Mouse (Mus musculus) intestine, embryonic 16.5 days (tissue): ENCODE measurements at regions not wholly inside any gene's neighbourhood (a gene's known extent, or its start where the extent isn't known, plus 50 kb on each side); places are given as distances from the start of the nearest gene placed in this dataset.

Source experiments
- ATAC-seq: fragments of 200-750 bp; cut with Nextera tagmentation; 2 replicates; pipeline ENCODE4 v1.8.0; 2017; ENCODE audit warnings: moderate TSS enrichment, moderate library complexity
- H3K27ac ChIP-seq: fragments of 300-500 bp; sonication (generic); 2 replicates; pipeline ENCODE4 v1.5.1; 2014; ENCODE audit warnings: mild to moderate bottlenecking, low read length
- H3K27me3 ChIP-seq: fragments of 300-500 bp; sonication (generic); replicated peaks from 2 replicates; pipeline ENCODE4 v1.6.1; 2014; ENCODE audit warnings: low read length, control low read depth, mixed read lengths; ENCODE audit not compliant: control insufficient read depth, insufficient read depth
- H3K36me3 ChIP-seq: fragments of 300-500 bp; sonication (generic); 2 replicates; pipeline ENCODE4 v1.6.1; 2014; ENCODE audit warnings: low read length, control low read depth; ENCODE audit not compliant: control insufficient read depth, insufficient read depth
- H3K4me1 ChIP-seq: fragments of 300-500 bp; sonication (generic); 2 replicates; pipeline ENCODE4 v1.6.1; 2014; ENCODE audit warnings: low read length, control low read depth, mixed read lengths; ENCODE audit not compliant: control insufficient read depth, insufficient read depth
- H3K4me2 ChIP-seq: fragments of 300-500 bp; sonication (generic); 2 replicates; pipeline ENCODE4 v1.6.1; 2014; ENCODE audit warnings: low read depth, low read length, control low read depth
- H3K4me3 ChIP-seq: fragments of 300-500 bp; sonication (generic); 2 replicates; pipeline ENCODE4 v1.5.1; 2014; ENCODE audit warnings: mild to moderate bottlenecking, low read length
- H3K9ac ChIP-seq: fragments of 300-500 bp; sonication (generic); 2 replicates; pipeline ENCODE4 v1.6.1; 2014; ENCODE audit warnings: low read depth, low read length
- H3K9me3 ChIP-seq: fragments of 300-500 bp; sonication (generic); 2 replicates; pipeline ENCODE4 v1.6.1; 2016; ENCODE audit warnings: low read length, control low read depth; ENCODE audit not compliant: control insufficient read depth
- WGBS: fragments of 180-500 bp; shearing (Covaris S2); extraction: QIAGEN DNeasy Blood & Tissue Kit; methylation state at CpG from one replicate; pipeline ENCODE4 v1.1.7; 2014; 5-methylcytosine and 5-hydroxymethylcytosine counted together

DNA sequence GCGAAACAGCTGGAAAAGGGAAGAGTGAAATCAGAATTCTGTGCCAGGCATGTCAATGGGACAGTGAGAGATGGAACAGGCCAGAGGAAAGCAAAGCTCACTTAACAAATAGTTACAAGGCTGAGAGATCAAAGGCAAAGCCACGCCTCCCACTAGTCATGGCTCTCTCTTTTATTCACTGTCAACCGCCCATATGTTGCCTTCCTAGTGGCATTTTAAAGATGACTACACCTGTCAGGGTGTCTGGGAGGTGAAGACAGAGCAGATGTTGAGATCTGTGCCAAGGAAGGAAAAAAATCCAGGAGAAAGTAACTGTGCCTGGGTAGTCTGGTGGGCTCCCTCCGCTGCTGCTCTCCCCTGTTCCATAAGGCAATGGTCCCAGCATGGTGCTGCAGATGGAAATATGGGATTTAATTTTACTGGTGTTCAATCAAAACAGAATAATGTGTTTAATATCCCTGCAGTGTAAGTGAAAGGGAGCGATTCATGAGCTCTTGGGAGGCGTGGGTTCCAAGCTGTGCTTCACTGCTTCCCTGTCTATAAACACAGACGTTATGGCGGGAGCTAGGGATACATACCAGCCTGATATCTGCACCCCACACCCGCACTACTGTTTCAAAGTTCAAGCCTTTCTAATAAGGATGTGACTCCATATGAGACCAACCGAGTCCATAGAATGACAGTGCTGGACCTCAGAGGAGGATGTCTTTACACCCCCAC lies 620.0 kb upstream of the Camk1g start:
- Histone ChIP-seq H3K9ac (no peak overlapping the region), H3K9me3 (no peaks in the 10 kb centered on the region), H3K4me3 (no peak overlapping the region), H3K4me1 (no peaks in the 10 kb centered on the region), H3K36me3 (no peaks in the 10 kb centered on the region), H3K27ac (no peak overlapping the region), H3K4me2 (no peak overlapping the region), H3K27me3 (no peaks in the 10 kb centered on the region)
- no peak for ATAC-seq
- WGBS = 61% methylated on average over 10 of the region's 10 CpGs

DNA sequence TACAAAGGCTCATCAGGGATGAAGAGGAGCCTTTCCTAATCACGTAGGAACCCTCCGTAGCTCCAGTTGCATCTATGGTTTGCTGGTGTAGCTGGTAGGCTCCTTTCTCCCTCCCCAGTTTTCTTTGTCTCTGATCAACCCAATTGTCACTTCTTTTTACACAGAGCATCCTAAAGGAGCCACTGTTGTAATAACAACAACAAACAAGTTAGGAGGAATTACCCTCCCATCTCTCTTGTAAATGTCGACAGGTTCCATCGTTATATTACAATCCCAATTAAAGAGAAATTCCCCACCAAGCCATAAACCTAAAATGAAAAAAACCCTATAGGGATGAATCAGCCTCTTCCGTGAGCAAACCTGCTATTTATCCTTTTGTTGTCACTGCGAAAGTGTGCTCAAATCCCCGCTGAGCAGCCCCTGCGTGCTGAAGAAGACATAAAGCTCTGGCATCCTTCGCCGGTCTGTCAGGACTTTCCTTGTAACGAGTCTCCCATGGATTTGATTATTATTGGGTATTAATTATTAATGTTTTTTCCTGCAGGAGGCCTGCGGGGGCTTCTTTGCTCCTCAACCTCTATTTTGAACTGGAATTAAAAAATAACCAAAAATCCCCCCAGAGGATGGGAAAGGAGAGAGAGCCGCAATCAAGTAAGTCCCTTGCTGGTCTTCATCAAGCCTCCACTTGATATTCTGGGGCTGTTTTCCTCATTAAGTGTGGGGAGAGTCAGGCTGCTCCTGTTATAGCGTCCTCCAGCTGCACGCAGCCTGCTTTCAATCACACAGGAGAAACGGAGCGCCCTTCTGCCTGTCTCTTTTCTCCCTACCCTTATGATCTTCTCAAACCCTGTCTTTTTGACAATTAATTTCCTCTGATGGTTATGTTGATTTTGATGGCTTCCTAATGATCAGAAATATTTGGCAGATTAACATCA lies 619.1 kb upstream of the Camk1g start:
- no peak overlapping the region for H3K4me2 ChIP-seq
- H3K27me3 ChIP-seq = no peaks in the 10 kb centered on the region
- no peak for ATAC-seq

DNA sequence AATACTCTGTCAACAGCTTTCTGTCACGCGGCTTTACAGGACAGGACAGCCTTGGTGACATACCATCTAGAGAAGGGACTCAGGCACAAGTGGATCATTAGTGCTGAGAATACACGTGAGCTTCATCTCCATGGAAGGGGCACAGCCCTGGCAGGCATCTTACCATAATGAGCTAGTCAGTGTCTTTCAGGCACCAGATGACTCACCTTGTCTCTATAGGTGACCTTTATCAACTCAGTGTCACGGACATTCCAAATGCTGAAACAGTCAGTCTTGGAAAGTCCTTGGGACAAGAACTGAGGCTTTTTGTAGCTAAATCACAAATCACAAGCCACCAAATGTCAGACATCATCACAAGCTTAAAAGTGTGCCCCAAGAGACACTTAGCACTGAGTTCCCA lies 610.5 kb upstream of the Camk1g start:
- Histone ChIP-seq H3K9me3 (no peaks in the 10 kb centered on the region), H3K27ac (no peak overlapping the region), H3K4me1 (no peaks in the 10 kb centered on the region), H3K4me3 (no peak overlapping the region), H3K9ac (no peak overlapping the region), H3K27me3 (no peaks in the 10 kb centered on the region), H3K4me2 (no peak overlapping the region), H3K36me3 (no peaks in the 10 kb centered on the region)
- ATAC-seq = no peak
- WGBS = 77% methylated on average over 4 of the region's 4 CpGs

More for the DNA sequence above, 619.1 kb upstream of the Camk1g start:
- no peak overlapping the region for H3K27ac ChIP-seq
- 33% methylated on average over 17 of the region's 17 CpGs for WGBS
- H3K4me3 ChIP-seq = no peak overlapping the region
- H3K4me1 ChIP-seq = no peaks in the 10 kb centered on the region
- no peaks in the 10 kb centered on the region for H3K9me3 ChIP-seq
- no peak overlapping the region for H3K9ac ChIP-seq
- H3K36me3 ChIP-seq = no peaks in the 10 kb centered on the region

DNA sequence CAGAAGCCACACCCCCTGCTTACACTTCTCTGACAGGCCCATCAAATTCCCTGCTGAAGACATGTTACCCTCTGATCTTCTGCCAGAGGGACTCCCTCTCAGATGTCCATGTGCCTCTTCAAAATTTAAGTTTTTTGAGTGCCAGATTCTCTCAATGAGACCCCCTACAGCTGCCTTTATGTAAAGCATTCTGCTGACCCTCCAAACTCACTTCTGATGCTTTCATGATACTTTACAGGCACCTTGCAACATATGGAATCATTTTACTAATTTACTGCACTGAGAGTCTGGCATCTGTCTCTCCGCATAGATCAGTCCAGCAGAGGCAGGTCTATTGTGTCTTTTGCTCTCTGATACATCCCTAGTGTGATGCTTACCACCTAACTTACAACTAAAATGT lies 601.4 kb upstream of the Camk1g start:
- ATAC-seq = no peak
- 68% methylated on average over 1 of the region's 1 CpGs for WGBS
- H3K4me2 ChIP-seq = no peak overlapping the region
- no peaks in the 10 kb centered on the region for H3K4me1 ChIP-seq
- no peak overlapping the region for H3K27ac ChIP-seq
- no peaks in the 10 kb centered on the region for H3K36me3 ChIP-seq
- no peaks in the 10 kb centered on the region for H3K9me3 ChIP-seq
- no peak overlapping the region for H3K4me3 ChIP-seq
- H3K9ac ChIP-seq = no peak overlapping the region
- no peaks in the 10 kb centered on the region for H3K27me3 ChIP-seq

DNA sequence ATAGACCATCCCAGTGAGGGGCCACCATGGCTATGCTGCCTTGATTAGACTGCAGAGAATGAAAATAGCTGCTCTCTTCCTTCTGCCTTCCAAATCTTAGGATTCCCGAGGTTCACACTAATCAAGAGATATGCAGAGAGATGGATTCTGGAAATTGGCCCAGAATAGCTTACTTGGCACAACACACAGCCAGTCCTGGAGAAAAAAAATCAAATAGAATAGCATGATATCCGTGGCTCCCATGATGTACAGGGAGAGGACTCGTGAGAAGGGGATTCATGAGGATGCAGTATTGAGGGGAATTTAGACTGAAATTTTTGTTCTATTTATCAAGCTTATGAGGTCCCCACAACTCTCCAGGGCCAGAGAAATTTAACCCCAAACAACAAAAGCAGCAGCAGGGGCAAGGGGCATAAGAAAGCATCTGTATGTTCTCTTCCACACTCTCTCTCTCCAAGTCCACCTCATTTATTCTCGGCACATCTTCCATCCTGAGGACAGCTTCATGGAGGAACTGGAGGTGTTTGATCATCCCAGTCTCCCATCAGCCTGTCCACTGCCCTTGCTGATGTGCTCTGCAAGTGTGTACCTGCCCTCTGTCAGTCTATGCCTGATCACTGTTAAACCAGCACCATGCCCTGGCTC lies 599.3 kb upstream of the Camk1g start:
- WGBS = 69% methylated on average over 4 of the region's 4 CpGs
- Histone ChIP-seq H3K4me3 (no peak overlapping the region), H3K9me3 (no peaks in the 10 kb centered on the region), H3K9ac (no peak overlapping the region), H3K27ac (no peak overlapping the region), H3K4me1 (no peaks in the 10 kb centered on the region), H3K36me3 (no peaks in the 10 kb centered on the region), H3K27me3 (no peaks in the 10 kb centered on the region), H3K4me2 (no peak overlapping the region)
- ATAC-seq = no peak

DNA sequence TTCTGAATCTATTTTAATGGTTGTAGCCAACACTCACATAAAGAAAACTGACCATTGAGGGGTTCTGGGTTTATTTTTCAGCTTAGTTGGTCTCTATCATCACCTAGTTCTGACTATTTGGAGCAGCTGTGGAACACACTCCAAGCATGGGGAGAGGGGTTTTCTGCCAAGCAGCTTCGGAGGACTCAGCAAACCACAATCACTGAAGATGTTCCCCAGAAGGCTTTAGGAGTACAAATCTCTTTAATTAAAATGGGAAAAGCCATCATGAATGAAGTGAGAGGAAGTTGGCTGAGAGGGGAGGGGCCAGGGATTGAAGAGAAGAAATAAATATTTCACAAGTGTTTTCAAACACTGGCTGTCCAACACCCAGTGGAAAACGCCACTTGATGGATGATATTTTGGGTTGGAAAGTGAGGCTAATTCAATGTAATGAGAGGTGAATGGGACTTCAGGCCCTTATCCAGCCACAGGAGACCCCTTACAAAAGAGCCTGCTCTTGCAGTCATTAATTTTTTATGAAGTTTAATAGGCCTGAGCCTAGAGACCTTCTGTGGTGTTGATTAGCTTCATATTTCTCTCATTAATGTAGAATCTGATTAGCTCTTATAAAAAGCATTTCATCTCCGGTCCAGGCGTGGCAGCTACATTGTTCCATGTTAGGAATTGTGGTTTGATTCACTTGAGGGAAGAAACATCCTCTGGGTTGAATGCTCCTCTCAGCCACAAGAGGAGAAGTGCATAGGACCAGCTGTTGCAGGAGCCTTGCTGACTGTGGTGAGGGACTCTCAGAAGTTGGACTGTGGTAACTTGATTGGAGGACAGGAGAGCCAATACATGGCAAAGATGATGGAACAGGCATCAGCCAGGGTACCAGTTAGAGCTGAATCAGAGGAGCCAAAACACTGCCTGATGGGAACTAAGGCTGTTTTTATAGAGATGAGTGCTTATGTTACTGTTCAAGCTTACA lies 598.1 kb upstream of the Camk1g start:
- Histone ChIP-seq H3K27me3 (no peaks in the 10 kb centered on the region), H3K4me1 (no peaks in the 10 kb centered on the region), H3K9ac (no peak overlapping the region), H3K36me3 (no peaks in the 10 kb centered on the region), H3K4me3 (no peak overlapping the region), H3K9me3 (no peaks in the 10 kb centered on the region), H3K27ac (no peak overlapping the region), H3K4me2 (no peak overlapping the region)
- ATAC-seq = no peak
- 67% methylated on average over 4 of the region's 4 CpGs for WGBS

DNA sequence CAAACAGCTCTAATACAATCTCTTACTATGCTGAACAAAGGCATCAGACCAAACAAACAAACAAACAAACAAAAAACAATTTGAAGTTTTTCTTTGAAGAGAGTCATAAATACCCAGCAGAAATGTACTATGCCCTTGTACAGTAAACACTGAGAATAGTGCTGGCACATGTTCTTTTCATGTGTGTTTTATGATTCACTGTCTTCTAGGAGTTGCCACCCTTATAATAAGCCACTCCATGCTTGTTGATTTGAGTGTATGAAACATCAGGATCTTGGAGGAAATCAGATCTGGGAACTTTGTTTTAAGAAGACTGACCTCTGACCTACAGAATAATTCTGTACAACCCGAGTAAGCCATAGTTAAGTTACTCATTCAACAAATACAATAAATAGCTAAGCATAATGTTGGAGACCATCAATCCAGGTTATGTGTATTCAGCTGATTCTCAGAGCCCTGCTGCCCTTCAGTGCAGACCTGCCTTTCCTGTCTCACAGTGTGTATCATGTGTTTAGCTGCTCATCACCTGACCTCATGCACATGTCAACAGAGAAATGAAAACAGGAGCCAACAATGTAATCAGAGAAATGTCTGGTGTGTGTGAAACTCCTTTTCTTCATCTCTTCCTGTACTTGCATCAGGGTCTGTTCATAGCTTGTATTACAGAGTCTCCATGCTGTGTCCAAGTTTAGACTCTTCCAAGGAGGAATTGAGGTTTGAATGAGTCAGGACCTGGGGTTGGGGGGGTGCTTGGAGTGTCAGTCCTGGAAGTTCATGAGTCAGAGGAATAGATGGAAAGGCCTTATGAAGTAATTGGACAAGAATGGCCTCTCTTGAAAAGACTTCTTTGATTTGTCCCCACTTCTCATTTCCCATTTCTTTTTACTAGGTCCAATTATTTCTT lies 596.8 kb upstream of the Camk1g start:
- WGBS = 44% methylated on average over 1 of the region's 1 CpGs
- no peaks in the 10 kb centered on the region for H3K36me3 ChIP-seq
- ATAC-seq = no peak
- H3K4me1 ChIP-seq = no peaks in the 10 kb centered on the region
- no peaks in the 10 kb centered on the region for H3K27me3 ChIP-seq
- H3K27ac ChIP-seq = no peak overlapping the region
- H3K9me3 ChIP-seq = no peaks in the 10 kb centered on the region
- H3K4me2 ChIP-seq = no peak overlapping the region
- H3K9ac ChIP-seq = no peak overlapping the region
- H3K4me3 ChIP-seq = no peak overlapping the region

DNA sequence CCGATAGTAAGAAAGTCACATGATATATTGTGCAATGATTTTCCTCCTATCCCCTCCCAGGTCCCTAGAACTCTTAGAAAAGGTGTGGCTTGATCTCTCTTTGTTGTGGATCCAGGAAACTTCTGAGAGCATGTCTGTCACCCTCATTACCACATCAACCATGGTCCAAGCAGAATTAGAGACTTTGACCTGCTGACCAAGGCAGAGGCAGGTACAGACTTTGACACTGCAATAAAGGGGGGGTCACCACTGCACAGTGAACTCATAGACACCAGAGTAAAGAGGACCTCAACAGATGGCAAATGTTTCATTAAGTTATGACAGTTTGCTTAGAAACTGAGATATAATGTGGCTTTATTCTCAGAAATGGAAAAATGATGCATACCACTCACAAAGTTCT lies 595.2 kb upstream of the Camk1g start:
- Histone ChIP-seq H3K36me3 (no peaks in the 10 kb centered on the region), H3K4me3 (no peak overlapping the region), H3K27ac (no peak overlapping the region), H3K9ac (no peak overlapping the region), H3K4me2 (no peak overlapping the region), H3K4me1 (no peaks in the 10 kb centered on the region), H3K27me3 (no peaks in the 10 kb centered on the region), H3K9me3 (no peaks in the 10 kb centered on the region)
- ATAC-seq = peak; percentile 33; the same call in 1 of the 2 replicates
- WGBS = 73% methylated on average over 1 of the region's 1 CpGs
